Mouse (Mus musculus): ENCODE data around the gene Frs2. TPM values are rescaled to one million over a fixed set of nuclear protein-coding genes. Genes with fewer than 3 reads are reported as not detected.

Gene Frs2
- polyA plus RNA-seq, 1 experiment, result not detected

DNA sequence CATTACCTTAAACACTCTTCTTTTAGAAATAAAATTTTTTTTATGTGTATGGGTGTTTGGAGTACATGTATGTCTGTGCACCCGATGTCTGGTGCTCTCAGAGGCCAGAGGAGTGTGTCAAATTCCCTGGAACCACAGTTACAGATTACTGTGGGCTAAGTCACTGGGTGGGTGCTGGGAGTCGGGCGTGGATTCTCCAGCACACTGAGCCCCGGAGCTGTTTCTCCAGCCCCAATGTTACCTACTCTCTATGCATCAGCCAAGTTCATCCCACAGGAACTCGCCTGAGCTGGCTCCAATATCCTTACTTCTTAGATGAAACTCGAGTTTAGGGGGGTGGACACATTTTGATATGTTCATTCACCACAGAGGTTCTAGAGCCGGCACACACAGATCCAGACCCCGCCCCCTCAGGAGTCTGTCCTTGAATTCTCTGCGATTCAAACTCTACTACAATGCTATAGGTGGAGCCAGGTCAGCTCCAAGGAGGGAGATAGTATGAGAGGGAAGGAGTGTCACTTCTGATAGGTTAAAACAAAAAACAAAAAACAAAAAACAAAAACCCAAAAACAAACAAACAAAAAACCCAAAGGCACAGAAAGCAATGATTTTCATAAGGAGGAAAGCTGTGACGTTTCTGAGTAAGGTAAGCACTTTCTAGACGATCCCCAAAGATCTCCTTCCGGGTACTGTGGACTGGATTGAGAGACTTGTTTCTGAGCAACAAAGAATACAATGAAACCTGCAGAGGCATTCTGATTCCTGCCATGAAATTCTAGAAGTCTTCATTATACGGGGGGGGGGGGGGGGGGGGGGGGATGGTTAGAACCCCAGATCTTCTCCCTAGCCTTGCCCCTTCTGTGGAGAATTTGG is 25.5 kb upstream of the Frs2 start:
- Histone ChIP-seq H3K27ac (ENCODE audit: insufficient read depth, low read depth, low read length) (no peak overlapping the region), H3K4me1 (ENCODE audit: control insufficient read depth, insufficient read depth, low read length) (peaks cover 10% of the 10 kb centered on the region), H3K4me3 (ENCODE audit: insufficient read depth, low read depth, low read length) (no peak overlapping the region)
- TF ChIP-seq CTCF (IDR thresholded peaks at IDR 0.05; ENCODE audit: insufficient read depth, low read depth, low read length), result no peak
- no peak for TF ChIP-seq POLR2A (IDR thresholded peaks at IDR 0.05; ENCODE audit: insufficient read depth, low read depth, low read length)
- WGBS, result 47% methylated on average over 13 of the region's 13 CpGs

DNA sequence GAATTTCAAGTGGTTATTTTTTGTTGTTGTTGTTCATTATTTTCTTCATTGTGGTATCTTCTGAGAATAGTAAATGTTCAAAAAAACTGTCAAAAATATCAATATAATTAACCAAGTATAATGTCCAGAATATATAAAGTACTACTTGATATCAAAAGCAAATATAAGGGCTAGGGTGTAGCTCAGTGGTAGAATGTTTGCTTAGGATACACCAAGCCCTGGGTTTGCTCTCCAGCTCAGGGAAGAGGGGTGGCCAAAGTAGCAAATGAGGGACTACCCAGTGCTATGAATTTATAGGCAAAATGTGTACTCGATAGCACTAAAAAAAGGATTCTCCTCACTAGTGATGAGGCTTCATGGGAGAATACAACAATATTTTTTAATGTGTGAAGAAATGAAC is 24.8 kb upstream of the Frs2 start:
- TF ChIP-seq POLR2A (IDR thresholded peaks at IDR 0.05; ENCODE audit: insufficient read depth, low read depth, low read length) (no peak), CTCF (IDR thresholded peaks at IDR 0.05; ENCODE audit: insufficient read depth, low read depth, low read length) (no peak)
- Histone ChIP-seq H3K4me3 (ENCODE audit: insufficient read depth, low read depth, low read length) (no peak overlapping the region), H3K27ac (ENCODE audit: insufficient read depth, low read depth, low read length) (no peak overlapping the region), H3K4me1 (ENCODE audit: control insufficient read depth, insufficient read depth, low read length) (peaks cover 10% of the 10 kb centered on the region)
- 98% methylated on average over 1 of the region's 1 CpGs for WGBS

DNA sequence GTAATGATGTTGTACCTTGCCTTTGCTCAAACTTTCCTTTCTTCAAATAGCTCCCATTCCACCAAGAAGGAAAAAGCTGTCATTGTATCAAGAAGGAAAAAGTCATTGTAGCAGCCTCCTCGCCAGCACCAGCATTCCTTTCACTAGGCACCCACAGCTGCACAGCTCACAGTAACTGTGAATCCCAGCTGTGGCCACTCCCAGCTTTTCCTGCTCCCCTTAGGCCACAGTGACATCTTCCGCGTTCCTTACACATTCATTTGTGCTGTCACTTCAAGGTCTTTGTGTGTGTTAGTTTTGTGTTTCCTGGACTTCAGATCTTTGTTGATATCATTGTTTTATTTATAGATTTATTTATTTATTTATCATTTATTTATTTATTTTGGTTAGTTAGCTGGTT is 23.7 kb upstream of the Frs2 start:
- Histone ChIP-seq H3K27ac (ENCODE audit: insufficient read depth, low read depth, low read length) (no peak overlapping the region), H3K4me3 (ENCODE audit: insufficient read depth, low read depth, low read length) (no peak overlapping the region), H3K4me1 (ENCODE audit: control insufficient read depth, insufficient read depth, low read length) (peaks cover 10% of the 10 kb centered on the region)
- no peak for TF ChIP-seq CTCF (IDR thresholded peaks at IDR 0.05; ENCODE audit: insufficient read depth, low read depth, low read length)
- no peak for TF ChIP-seq POLR2A (IDR thresholded peaks at IDR 0.05; ENCODE audit: insufficient read depth, low read depth, low read length)
- WGBS, result 52% methylated on average over 3 of the region's 3 CpGs

DNA sequence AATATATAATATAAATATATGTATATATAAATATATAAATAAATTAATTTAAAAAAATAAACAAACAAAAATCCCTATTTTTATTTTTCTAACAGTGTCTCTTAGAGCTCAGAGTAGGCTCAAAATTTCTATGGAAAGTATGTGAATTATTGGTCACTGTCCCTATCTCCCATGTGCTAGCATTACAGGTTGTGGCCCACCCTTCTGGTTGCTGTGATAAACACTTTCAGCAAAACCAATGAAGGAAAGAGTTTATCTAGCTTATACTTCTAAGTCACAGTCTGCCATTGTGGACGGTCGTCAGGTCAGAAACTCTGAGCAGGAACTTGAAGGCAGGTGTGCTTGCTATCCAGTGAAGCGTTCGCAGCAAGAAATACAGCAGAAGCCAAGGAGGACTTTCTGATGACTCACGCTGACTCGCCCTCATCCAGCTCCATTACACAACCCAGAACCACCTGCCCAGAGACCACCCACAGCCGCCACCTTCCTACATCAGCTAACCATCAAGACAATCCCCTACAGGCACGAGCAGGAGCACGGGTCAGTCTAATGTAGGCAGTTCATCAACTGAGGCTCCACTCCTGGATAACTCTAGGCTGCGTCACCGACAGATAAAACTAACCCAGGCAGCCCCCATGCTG is 18.6 kb upstream of the Frs2 start:
- Histone ChIP-seq H3K27ac (ENCODE audit: insufficient read depth, low read depth, low read length) (no peak overlapping the region), H3K4me1 (ENCODE audit: control insufficient read depth, insufficient read depth, low read length) (no peaks in the 10 kb centered on the region), H3K4me3 (ENCODE audit: insufficient read depth, low read depth, low read length) (no peak overlapping the region)
- 90% methylated on average over 11 of the region's 11 CpGs for WGBS
- no peak for TF ChIP-seq CTCF (IDR thresholded peaks at IDR 0.05; ENCODE audit: insufficient read depth, low read depth, low read length)
- no peak for TF ChIP-seq POLR2A (IDR thresholded peaks at IDR 0.05; ENCODE audit: insufficient read depth, low read depth, low read length)

DNA sequence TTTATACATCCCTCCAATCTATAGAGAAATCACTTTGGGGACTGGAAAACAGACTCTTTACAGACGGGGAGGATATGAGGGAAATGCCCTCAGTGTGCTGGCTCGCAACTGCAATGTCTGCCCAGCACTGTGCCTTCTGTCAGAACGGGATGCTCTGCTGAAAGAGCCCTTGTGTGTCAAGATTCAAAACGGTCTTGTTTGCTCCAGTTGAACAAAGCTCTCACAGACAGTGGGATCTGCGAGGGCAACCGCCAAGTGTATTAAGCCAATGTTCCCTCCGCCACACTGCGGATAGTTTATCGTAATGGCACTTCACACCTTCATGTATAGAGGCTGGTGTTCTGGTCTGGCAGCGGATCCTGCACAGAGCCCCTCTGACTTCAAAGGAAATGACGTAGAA is 14.3 kb upstream of the Frs2 start:
- no peaks in the 10 kb centered on the region for H3K4me1 ChIP-seq (ENCODE audit: control insufficient read depth, insufficient read depth, low read length)
- WGBS, result 61% methylated on average over 11 of the region's 11 CpGs
- no peak overlapping the region for H3K27ac ChIP-seq (ENCODE audit: insufficient read depth, low read depth, low read length)
- H3K4me3 ChIP-seq (ENCODE audit: insufficient read depth, low read depth, low read length), result no peak overlapping the region
- TF ChIP-seq POLR2A (IDR thresholded peaks at IDR 0.05; ENCODE audit: insufficient read depth, low read depth, low read length), result no peak
- TF ChIP-seq CTCF (IDR thresholded peaks at IDR 0.05; ENCODE audit: insufficient read depth, low read depth, low read length), result no peak

DNA sequence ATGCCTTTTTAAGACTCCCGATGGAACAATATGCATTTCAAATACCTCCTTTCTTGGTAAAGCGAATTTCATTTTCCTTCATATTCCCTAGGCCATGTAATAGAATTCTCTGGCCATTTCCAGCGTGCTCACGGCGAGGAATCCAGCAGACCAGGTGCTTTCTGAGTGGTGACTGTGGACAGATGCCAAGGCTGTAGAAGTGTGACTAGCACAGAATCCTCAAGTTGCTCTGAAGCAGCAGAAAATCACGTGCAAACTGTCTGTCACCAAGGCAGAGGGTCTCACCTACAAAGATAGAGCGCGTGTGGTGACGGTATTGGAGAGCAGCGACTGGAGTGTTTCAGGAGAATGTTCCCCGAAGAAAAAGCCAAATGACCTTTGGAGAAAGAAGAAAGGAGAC is 11.8 kb upstream of the Frs2 start:
- TF ChIP-seq CTCF (IDR thresholded peaks at IDR 0.05; ENCODE audit: insufficient read depth, low read depth, low read length), result no peak
- no peak for TF ChIP-seq POLR2A (IDR thresholded peaks at IDR 0.05; ENCODE audit: insufficient read depth, low read depth, low read length)
- Histone ChIP-seq H3K4me3 (ENCODE audit: insufficient read depth, low read depth, low read length) (no peak overlapping the region), H3K27ac (ENCODE audit: insufficient read depth, low read depth, low read length) (no peak overlapping the region), H3K4me1 (ENCODE audit: control insufficient read depth, insufficient read depth, low read length) (no peaks in the 10 kb centered on the region)
- WGBS, result 82% methylated on average over 11 of the region's 11 CpGs

DNA sequence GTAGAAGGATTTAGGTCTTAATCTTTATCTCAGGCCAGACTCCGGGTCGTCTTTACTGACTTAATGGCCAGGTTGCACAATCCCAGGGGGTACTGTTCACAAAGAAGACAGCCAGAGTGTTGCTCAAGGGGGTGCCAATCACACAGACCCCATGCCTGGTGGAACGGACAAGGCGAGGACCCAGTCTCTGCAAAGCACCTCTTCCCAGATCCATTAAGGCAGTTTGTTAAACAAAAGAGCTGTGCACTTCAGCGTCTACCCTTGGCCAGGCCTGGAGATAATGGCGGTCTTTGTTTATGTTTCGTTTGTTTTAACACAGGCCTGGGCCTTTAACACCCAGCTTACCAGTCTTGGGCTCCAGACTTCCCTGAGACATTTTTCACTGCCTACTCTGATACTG is 3.9 kb upstream of the Frs2 start:
- H3K27ac ChIP-seq (ENCODE audit: insufficient read depth, low read depth, low read length), result no peak overlapping the region
- WGBS, result 60% methylated on average over 7 of the region's 7 CpGs
- H3K4me1 ChIP-seq (ENCODE audit: control insufficient read depth, insufficient read depth, low read length), result peaks cover 8% of the 10 kb centered on the region
- H3K4me3 ChIP-seq (ENCODE audit: insufficient read depth, low read depth, low read length), result no peak overlapping the region
- TF ChIP-seq CTCF (IDR thresholded peaks at IDR 0.05; ENCODE audit: insufficient read depth, low read depth, low read length) (no peak), POLR2A (IDR thresholded peaks at IDR 0.05; ENCODE audit: insufficient read depth, low read depth, low read length) (no peak)

DNA sequence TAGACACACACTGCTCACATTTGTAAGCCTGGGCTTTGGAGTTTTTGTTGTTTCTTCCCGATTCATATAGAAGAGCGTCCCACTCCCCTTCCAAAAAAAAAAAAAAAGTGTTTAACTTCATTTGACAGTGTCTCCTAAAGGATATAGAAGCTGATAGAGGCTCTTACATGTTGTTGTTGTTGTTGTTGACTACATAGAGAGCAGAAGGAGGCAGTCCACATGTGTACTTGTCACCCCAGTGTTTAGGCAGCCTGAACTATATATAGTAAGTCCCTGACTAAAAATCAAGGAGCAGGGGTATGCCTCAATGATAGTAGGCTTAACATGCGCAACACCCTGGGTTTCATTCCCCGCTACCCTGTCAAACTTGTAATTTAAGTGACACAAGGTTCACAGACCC is 3.3 kb upstream of the Frs2 start:
- H3K4me3 ChIP-seq (ENCODE audit: insufficient read depth, low read depth, low read length), result no peak overlapping the region
- peaks cover 8% of the 10 kb centered on the region for H3K4me1 ChIP-seq (ENCODE audit: control insufficient read depth, insufficient read depth, low read length)
- TF ChIP-seq CTCF (IDR thresholded peaks at IDR 0.05; ENCODE audit: insufficient read depth, low read depth, low read length) (no peak), POLR2A (IDR thresholded peaks at IDR 0.05; ENCODE audit: insufficient read depth, low read depth, low read length) (no peak)
- no peak overlapping the region for H3K27ac ChIP-seq (ENCODE audit: insufficient read depth, low read depth, low read length)
- 60% methylated on average over 4 of the region's 4 CpGs for WGBS

DNA sequence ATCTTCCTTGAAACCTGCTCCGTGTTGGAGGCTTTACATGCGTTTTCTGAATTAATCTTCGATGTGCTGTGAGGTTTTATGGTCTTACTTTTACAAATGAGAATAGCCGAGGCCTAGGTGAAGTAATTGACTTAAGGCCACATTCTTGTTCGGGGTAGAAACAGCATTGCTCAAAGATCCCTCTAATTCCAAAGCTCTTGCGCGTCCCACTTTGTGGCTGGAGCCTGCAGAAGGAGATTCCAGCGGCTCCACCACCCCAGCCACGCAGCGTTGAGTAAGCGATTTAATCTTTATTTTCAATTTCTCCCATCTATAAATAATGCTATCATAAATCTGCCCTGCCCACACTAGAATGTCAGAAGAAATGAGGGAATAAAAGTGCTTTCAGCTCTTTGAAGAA is 2.9 kb upstream of the Frs2 start:
- H3K4me1 ChIP-seq (ENCODE audit: control insufficient read depth, insufficient read depth, low read length), result peaks cover 12% of the 10 kb centered on the region
- no peak overlapping the region for H3K4me3 ChIP-seq (ENCODE audit: insufficient read depth, low read depth, low read length)
- TF ChIP-seq CTCF (IDR thresholded peaks at IDR 0.05; ENCODE audit: insufficient read depth, low read depth, low read length), result no peak
- TF ChIP-seq POLR2A (IDR thresholded peaks at IDR 0.05; ENCODE audit: insufficient read depth, low read depth, low read length), result no peak
- no peak overlapping the region for H3K27ac ChIP-seq (ENCODE audit: insufficient read depth, low read depth, low read length)
- WGBS, result 62% methylated on average over 11 of the region's 11 CpGs
